Mouse (Mus musculus) megakaryocyte-erythroid progenitor cell, adult 5-6 weeks (primary cell): ENCODE measurements around the gene Mycl. TPM values are rescaled to one million over a fixed set of nuclear protein-coding genes. Genes with fewer than 3 reads are reported as not detected.

ENCODE experiments used
- total RNA-seq, 2 experiments: library from RNA; stranded (forward) in 1 of 2; stranded (reverse) in 1 of 2; fragments of 200-1000, 215-1000 nt in 1 of 2; fragments of >200 nt in 1 of 2; fragmentation: Nextera tagmentation in 1 of 2; gene quantifications; 2 replicates each; pipeline ENCODE4 v1.2.3; 2014 to 2017

The Mycl gene
- total RNA-seq, 2 experiments from 2014 or later, result 5.4 TPM; not detected in 1

Other genes starting within 250 kb of the Mycl start
- gene Ppt1, start 159.4 kb upstream of the Mycl start, total RNA-seq (2014; fragmentation: Nextera tagmentation), result 24.5 and 25.1 TPM in 2 replicates
- 30.1 and 37.8 TPM in 2 replicates for gene Ppt1, start 159.4 kb upstream of the Mycl start, total RNA-seq (2017)
- 50.7 and 56.5 TPM in 2 replicates for gene Cap1, start 109.6 kb upstream of the Mycl start, total RNA-seq (2014; fragmentation: Nextera tagmentation)
- gene Cap1, start 109.6 kb upstream of the Mycl start, total RNA-seq (2017), result 80.5 and 95.8 TPM in 2 replicates
- gene Mfsd2a, start 34.5 kb upstream of the Mycl start, total RNA-seq (2014; fragmentation: Nextera tagmentation), result not detected in 2 replicates
- not detected in 2 replicates for gene Mfsd2a, start 34.5 kb upstream of the Mycl start, total RNA-seq (2017)
- 10.8 and 23.3 TPM in 2 replicates for gene Trit1, start 20.9 kb downstream of the Mycl start, total RNA-seq (2014; fragmentation: Nextera tagmentation)
- gene Trit1, start 20.9 kb downstream of the Mycl start, total RNA-seq (2017), result 12.3 and 24.8 TPM in 2 replicates
- gene Bmp8b, start 109.5 kb downstream of the Mycl start, total RNA-seq (2014; fragmentation: Nextera tagmentation), result 0.33 TPM in 1 of 2 replicates, not detected in the other
- gene Bmp8b, start 109.5 kb downstream of the Mycl start, total RNA-seq (2017), result not detected in 2 replicates
- gene Oxct2b, start 120.6 kb downstream of the Mycl start, total RNA-seq (2014; fragmentation: Nextera tagmentation), result not detected in 2 replicates
- gene Oxct2b, start 120.6 kb downstream of the Mycl start, total RNA-seq (2017), result not detected in 2 replicates
- gene Ppie, start 144.3 kb downstream of the Mycl start, total RNA-seq (2014; fragmentation: Nextera tagmentation), result 74.5 and 87.1 TPM in 2 replicates
- 61.6 and 78.6 TPM in 2 replicates for gene Ppie, start 144.3 kb downstream of the Mycl start, total RNA-seq (2017)
- gene Hpcal4, start 187.6 kb downstream of the Mycl start, total RNA-seq (2014; fragmentation: Nextera tagmentation), result not detected in 2 replicates
- not detected in 2 replicates for gene Hpcal4, start 187.6 kb downstream of the Mycl start, total RNA-seq (2017)
- gene Nt5c1a, start 205.9 kb downstream of the Mycl start, total RNA-seq (2014; fragmentation: Nextera tagmentation), result not detected in 2 replicates
- not detected in 2 replicates for gene Nt5c1a, start 205.9 kb downstream of the Mycl start, total RNA-seq (2017)
- 0.27 and 1.3 TPM in 2 replicates for gene Heyl, start 237.9 kb downstream of the Mycl start, total RNA-seq (2014; fragmentation: Nextera tagmentation)
- gene Heyl, start 237.9 kb downstream of the Mycl start, total RNA-seq (2017), result not detected in 2 replicates